Mouse (Mus musculus) kidney, postnatal 4 days (tissue): ENCODE data around the gene Tlr12.
"Not testable (repeated sequence)": the region's sequence is repeated elsewhere in the genome, so short reads cannot be mapped to it uniquely, and the experiment has no call there.

Experiments used
- DNase-seq, 2 experiments: peaks; one replicate each; pipeline ENCODE4 v3.0.0; 2021; ENCODE audit warnings: mixed read lengths in 2 of 2

The Tlr12 gene

GRCm38 (mm10) chr4:128618963-128619362 is 544 bp upstream of the Tlr12 start:
- DNase-seq, result no peak

GRCm38 (mm10) chr4:128617363-128618120 is 877 bp downstream of the Tlr12 start:
- peak; percentile 54 to 69 for DNase-seq

- DNase-seq, result no peak
Measured at GRCm38 (mm10) chr4:128615761-128616160, 2.7 kb downstream of the Tlr12 start.

- DNase-seq, result peak; percentile 58 to 72
Measured at GRCm38 (mm10) chr4:128613326-128613725, 5.1 kb downstream of the Tlr12 start.

- not testable (repeated sequence) for DNase-seq
Measured at GRCm38 (mm10) chr4:128611726-128612125, 6.7 kb downstream of the Tlr12 start.

- no peak for DNase-seq
Measured at GRCm38 (mm10) chr4:128610706-128611105, 7.7 kb downstream of the Tlr12 start.

- peak; percentile 95 to 97 for DNase-seq
Measured at GRCm38 (mm10) chr4:128609925-128610402, 8.5 kb downstream of the Tlr12 start, which contains the start of gene Zscan20. TSS of gene Zscan20 (minus strand) at chr4:128610098.

GRCm38 (mm10) chr4:128609276-128609924 is 9.0 kb downstream of the Tlr12 start:
- peak in 1 of 2 experiments; percentile 27 for DNase-seq

GRCm38 (mm10) chr4:128607661-128608060 is 10.8 kb downstream of the Tlr12 start:
- DNase-seq, result no peak

- DNase-seq, result no peak
Measured at GRCm38 (mm10) chr4:128606586-128606985, 11.8 kb downstream of the Tlr12 start.

GRCm38 (mm10) chr4:128597801-128598560 is 20.4 kb downstream of the Tlr12 start:
- no peak for DNase-seq

- no peak for DNase-seq
Measured at GRCm38 (mm10) chr4:128594062-128594461, 24.4 kb downstream of the Tlr12 start.

- no peak for DNase-seq
Measured at GRCm38 (mm10) chr4:128593286-128593685, 25.1 kb downstream of the Tlr12 start.

- peak; percentile 40 to 44 for DNase-seq
Measured at GRCm38 (mm10) chr4:128579182-128579581, 39.2 kb downstream of the Tlr12 start.

GRCm38 (mm10) chr4:128575811-128576210 is 42.6 kb downstream of the Tlr12 start:
- DNase-seq, result peak; percentile 10
